Mouse (Mus musculus): ENCODE data around the gene Rai1. TPM values are rescaled to one million over a fixed set of nuclear protein-coding genes. Genes with fewer than 3 reads are reported as not detected.

Gene Rai1
- polyA plus RNA-seq, 1 experiment from 2014 or later = 23.9 TPM

DNA sequence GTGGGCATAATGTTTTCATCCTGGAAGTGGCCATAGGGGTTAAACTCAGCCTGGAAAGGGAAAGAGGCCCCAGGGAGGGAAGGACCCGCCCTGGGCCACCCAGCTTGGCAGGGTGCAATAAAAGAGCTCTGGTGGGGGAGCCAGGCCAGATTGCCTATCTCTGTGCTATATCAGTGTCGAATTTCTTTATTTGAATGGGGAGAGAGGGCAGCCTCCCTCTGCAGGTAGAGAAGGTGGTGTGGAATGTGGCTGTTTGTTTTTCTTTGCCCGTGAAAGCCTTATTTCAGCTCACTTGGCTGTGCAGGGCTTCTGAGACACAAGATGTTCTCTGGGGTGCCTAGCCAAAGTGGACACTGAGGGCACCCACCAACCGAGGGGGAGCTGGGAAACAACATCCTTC lies 8.8 kb downstream of the Rai1 start:
- H3K27ac ChIP-seq (replicated peaks; ENCODE audit: low read depth, low read length) = peak overlapping the region; percentile 97
- DNase-seq (ENCODE audit: low spot score) (peak; percentile 56), ATAC-seq (ENCODE audit: low read depth) (no peak)
- peaks cover 67% of the 10 kb centered on the region for H3K4me1 ChIP-seq (ENCODE audit: control insufficient read depth, insufficient read depth, low read length)
- H3K9ac ChIP-seq (ENCODE audit: low read depth, low read length) = peak overlapping the region; percentile 69
- H3K27me3 ChIP-seq (replicated peaks; ENCODE audit: control insufficient read depth, insufficient read depth, low read length) = no peaks in the 10 kb centered on the region
- 2% methylated on average over 4 of the region's 4 CpGs for WGBS
- peak overlapping the region; percentile 90 for H3K4me2 ChIP-seq (ENCODE audit: low read depth, low read length)
- H3K4me3 ChIP-seq (ENCODE audit: low read depth, low read length) = no peak overlapping the region
- no peaks in the 10 kb centered on the region for H3K36me3 ChIP-seq (ENCODE audit: control insufficient read depth, insufficient read depth, low read length)
- no peaks in the 10 kb centered on the region for H3K9me3 ChIP-seq (ENCODE audit: control insufficient read depth, low read length)

DNA sequence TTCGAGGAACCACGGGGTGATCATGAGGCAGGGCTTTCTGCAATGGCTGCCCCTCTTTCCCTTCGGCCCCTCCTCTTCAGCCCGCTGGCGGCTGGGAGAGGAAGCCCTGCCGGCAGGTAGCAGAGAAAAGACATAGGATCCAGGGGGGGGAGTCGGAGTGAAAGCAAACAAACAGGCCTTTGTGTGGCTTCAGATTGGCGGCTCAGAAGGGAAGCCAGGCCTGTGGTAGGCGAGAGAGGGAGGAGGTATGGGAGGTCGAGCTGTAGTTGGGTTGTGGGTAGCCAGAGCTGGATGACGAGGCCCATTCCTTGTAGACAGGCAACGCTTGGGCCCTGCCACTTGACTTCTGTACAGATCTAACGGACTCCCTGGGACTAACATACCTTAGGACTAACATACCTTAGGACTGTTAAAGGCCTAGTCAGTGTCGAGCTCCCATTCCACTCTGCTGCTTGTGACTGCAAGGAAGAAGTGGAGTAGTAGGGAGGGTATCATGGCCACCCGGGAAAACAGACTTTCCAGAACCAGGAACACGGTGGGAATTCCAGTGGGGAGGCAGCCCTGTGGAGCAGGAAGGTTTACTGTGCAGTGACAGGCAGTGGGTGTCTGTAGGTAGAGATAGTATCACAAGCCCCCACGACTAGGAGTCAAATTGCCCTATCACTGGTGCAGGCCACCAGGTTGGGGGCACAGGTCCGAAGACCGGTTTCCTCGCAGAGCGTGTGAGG lies 9.6 kb downstream of the Rai1 start:
- Histone ChIP-seq H3K27me3 (replicated peaks; ENCODE audit: control insufficient read depth, insufficient read depth, low read length) (no peaks in the 10 kb centered on the region), H3K27ac (replicated peaks; ENCODE audit: low read depth, low read length) (peak overlapping the region; percentile 97), H3K36me3 (ENCODE audit: control insufficient read depth, insufficient read depth, low read length) (no peaks in the 10 kb centered on the region), H3K4me3 (ENCODE audit: low read depth, low read length) (peak overlapping the region; percentile 51), H3K4me1 (ENCODE audit: control insufficient read depth, insufficient read depth, low read length) (peaks cover 58% of the 10 kb centered on the region), H3K9me3 (ENCODE audit: control insufficient read depth, low read length) (no peaks in the 10 kb centered on the region), H3K4me2 (ENCODE audit: low read depth, low read length) (peak overlapping the region; percentile 90), H3K9ac (ENCODE audit: low read depth, low read length) (peak overlapping the region; percentile 69)
- DNase-seq (ENCODE audit: low spot score) = peak; percentile 86
- WGBS = 2% methylated on average over 18 of the region's 21 CpGs
- ATAC-seq (ENCODE audit: low read depth) = peak; percentile 35

GRCm38 (mm10) chr11:60115024-60115538 lies 10.3 kb downstream of the Rai1 start:
- WGBS = 1% methylated on average over 9 of the region's 43 CpGs
- H3K36me3 ChIP-seq (ENCODE audit: control insufficient read depth, insufficient read depth, low read length) = no peaks in the 10 kb centered on the region
- peak overlapping the region; percentile 51 for H3K4me3 ChIP-seq (ENCODE audit: low read depth, low read length)
- peak overlapping the region; percentile 90 for H3K4me2 ChIP-seq (ENCODE audit: low read depth, low read length)
- DNase-seq (ENCODE audit: low spot score) (peak; percentile 97), ATAC-seq (ENCODE audit: low read depth) (peak; percentile 95)
- H3K27ac ChIP-seq (replicated peaks; ENCODE audit: low read depth, low read length) = peak overlapping the region; percentile 97
- no peaks in the 10 kb centered on the region for H3K9me3 ChIP-seq (ENCODE audit: control insufficient read depth, low read length)
- peaks cover 52% of the 10 kb centered on the region for H3K4me1 ChIP-seq (ENCODE audit: control insufficient read depth, insufficient read depth, low read length)
- no peaks in the 10 kb centered on the region for H3K27me3 ChIP-seq (replicated peaks; ENCODE audit: control insufficient read depth, insufficient read depth, low read length)
- H3K9ac ChIP-seq (ENCODE audit: low read depth, low read length) = peak overlapping the region; percentile 69

DNA sequence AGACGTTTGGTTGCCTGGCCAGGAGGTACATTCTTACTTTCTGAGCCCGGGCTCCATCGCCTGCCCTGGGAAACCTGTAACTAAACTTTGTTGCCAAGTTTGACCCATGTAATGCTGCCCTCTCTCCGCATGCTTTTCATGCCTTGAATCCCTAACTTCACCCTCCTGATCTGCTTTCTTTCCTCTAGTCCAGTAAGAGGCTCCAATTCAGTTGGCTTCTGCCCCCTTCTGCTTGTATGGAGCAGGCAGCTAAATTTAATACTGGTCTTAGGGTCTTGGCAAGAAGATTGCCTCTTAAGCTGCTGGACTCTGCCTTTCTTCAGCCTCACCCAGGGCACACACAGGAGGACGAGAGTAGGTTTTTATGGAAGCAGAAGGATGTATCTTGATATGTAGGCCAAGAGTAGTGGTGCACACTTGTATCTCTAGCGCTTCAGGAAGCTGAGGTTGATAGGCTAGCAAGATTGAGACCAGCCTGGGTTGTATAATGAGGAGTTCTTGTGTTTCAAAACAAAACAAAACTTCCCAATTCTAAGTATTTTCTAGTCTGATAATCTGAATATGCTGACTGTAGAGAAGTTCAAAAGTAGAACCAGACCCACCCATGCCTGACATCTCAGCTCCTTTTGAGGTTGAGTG lies 10.9 kb downstream of the Rai1 start:
- H3K4me3 ChIP-seq (ENCODE audit: low read depth, low read length) = peak overlapping the region; percentile 51
- H3K4me1 ChIP-seq (ENCODE audit: control insufficient read depth, insufficient read depth, low read length) = peaks cover 56% of the 10 kb centered on the region
- H3K9me3 ChIP-seq (ENCODE audit: control insufficient read depth, low read length) = no peaks in the 10 kb centered on the region

DNA sequence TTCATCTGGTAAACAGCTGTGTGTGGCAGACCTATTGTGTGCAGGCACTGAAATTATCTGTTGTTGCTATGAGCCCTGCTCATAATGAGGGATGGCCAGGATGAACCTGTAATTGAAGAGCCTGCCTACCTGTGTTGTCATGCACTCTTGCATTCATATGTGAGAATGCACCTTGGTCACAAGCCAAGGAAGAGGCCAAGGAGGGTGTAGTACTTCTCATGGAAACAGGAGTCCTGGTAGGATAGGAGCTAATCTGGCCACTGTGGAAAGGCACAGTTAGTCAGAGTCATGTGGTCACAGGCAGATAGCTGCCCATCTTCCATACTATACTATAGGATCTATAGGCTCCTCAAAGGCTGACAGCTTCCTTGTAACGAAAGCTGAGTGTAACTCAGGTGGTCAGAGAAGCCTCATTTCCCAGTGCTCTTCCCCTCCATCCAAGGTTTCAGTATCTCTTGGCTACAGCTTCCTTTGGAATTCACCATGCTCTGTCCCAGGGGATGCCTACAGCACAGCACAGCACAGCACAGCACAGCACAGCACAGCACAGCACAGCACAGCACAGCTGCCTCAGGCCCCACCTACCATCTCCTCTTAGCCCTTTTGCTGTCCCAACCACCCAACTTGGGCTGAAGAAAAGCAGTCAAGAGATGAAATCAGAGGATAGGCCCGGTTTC lies 15.9 kb downstream of the Rai1 start:
- H3K4me2 ChIP-seq (ENCODE audit: low read depth, low read length) = no peak overlapping the region
- DNase-seq (ENCODE audit: low spot score) (no peak), ATAC-seq (ENCODE audit: low read depth) (no peak)
- H3K27me3 ChIP-seq (replicated peaks; ENCODE audit: control insufficient read depth, insufficient read depth, low read length) = no peaks in the 10 kb centered on the region
- no peaks in the 10 kb centered on the region for H3K36me3 ChIP-seq (ENCODE audit: control insufficient read depth, insufficient read depth, low read length)
- peaks cover 15% of the 10 kb centered on the region for H3K4me1 ChIP-seq (ENCODE audit: control insufficient read depth, insufficient read depth, low read length)
- no peaks in the 10 kb centered on the region for H3K9me3 ChIP-seq (ENCODE audit: control insufficient read depth, low read length)
- H3K9ac ChIP-seq (ENCODE audit: low read depth, low read length) = no peak overlapping the region
- no peak overlapping the region for H3K4me3 ChIP-seq (ENCODE audit: low read depth, low read length)
- WGBS = 70% methylated on average over 2 of the region's 2 CpGs
- no peak overlapping the region for H3K27ac ChIP-seq (replicated peaks; ENCODE audit: low read depth, low read length)

More for the DNA sequence above, 10.9 kb downstream of the Rai1 start:
- Histone ChIP-seq H3K9ac (ENCODE audit: low read depth, low read length) (peak overlapping the region; percentile 69), H3K27ac (replicated peaks; ENCODE audit: low read depth, low read length) (peak overlapping the region; percentile 97), H3K27me3 (replicated peaks; ENCODE audit: control insufficient read depth, insufficient read depth, low read length) (no peaks in the 10 kb centered on the region), H3K36me3 (ENCODE audit: control insufficient read depth, insufficient read depth, low read length) (no peaks in the 10 kb centered on the region), H3K4me2 (ENCODE audit: low read depth, low read length) (peak overlapping the region; percentile 90)
- 26% methylated on average over 6 of the region's 6 CpGs for WGBS
- DNase-seq (ENCODE audit: low spot score) (no peak), ATAC-seq (ENCODE audit: low read depth) (no peak)

GRCm38 (mm10) chr11:60122611-60123010 lies 17.8 kb downstream of the Rai1 start:
- Histone ChIP-seq H3K27ac (replicated peaks; ENCODE audit: low read depth, low read length) (no peak overlapping the region), H3K4me2 (ENCODE audit: low read depth, low read length) (no peak overlapping the region), H3K27me3 (replicated peaks; ENCODE audit: control insufficient read depth, insufficient read depth, low read length) (no peaks in the 10 kb centered on the region), H3K9me3 (ENCODE audit: control insufficient read depth, low read length) (no peaks in the 10 kb centered on the region), H3K4me1 (ENCODE audit: control insufficient read depth, insufficient read depth, low read length) (peaks cover 22% of the 10 kb centered on the region), H3K4me3 (ENCODE audit: low read depth, low read length) (no peak overlapping the region), H3K36me3 (ENCODE audit: control insufficient read depth, insufficient read depth, low read length) (no peaks in the 10 kb centered on the region), H3K9ac (ENCODE audit: low read depth, low read length) (no peak overlapping the region)
- DNase-seq (ENCODE audit: low spot score) (no peak), ATAC-seq (ENCODE audit: low read depth) (no peak)

DNA sequence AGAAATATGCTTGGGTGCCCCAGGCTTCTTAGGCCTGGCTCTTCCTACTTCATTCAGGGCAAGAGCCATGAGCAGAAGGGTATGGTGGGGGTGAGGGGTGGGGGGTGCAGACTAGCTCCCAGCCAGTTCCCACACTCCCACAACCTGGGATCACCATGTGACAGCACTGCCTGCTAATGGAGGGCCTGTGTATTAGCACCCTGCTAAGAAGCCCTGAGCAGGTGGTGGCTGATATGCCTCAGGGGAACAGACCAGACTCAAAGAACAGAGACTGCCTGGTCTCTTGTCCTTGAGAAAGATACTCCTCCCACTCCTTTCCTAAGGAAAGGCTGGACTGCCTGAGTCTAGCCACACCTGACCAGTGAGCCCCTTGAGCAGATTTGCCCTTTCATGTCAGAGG lies 22.2 kb downstream of the Rai1 start:
- DNase-seq (ENCODE audit: low spot score) (peak; percentile 41), ATAC-seq (ENCODE audit: low read depth) (peak; percentile 57; the same call in 1 of the 2 replicates)
- H3K27ac ChIP-seq (replicated peaks; ENCODE audit: low read depth, low read length) = peak overlapping the region; percentile 49; the same call in 1 of the 2 replicates
- H3K9ac ChIP-seq (ENCODE audit: low read depth, low read length) = no peak overlapping the region
- no peaks in the 10 kb centered on the region for H3K9me3 ChIP-seq (ENCODE audit: control insufficient read depth, low read length)
- no peaks in the 10 kb centered on the region for H3K36me3 ChIP-seq (ENCODE audit: control insufficient read depth, insufficient read depth, low read length)
- peaks cover 19% of the 10 kb centered on the region for H3K4me1 ChIP-seq (ENCODE audit: control insufficient read depth, insufficient read depth, low read length)
- H3K27me3 ChIP-seq (replicated peaks; ENCODE audit: control insufficient read depth, insufficient read depth, low read length) = no peaks in the 10 kb centered on the region
- no peak overlapping the region for H3K4me3 ChIP-seq (ENCODE audit: low read depth, low read length)
- H3K4me2 ChIP-seq (ENCODE audit: low read depth, low read length) = no peak overlapping the region

DNA sequence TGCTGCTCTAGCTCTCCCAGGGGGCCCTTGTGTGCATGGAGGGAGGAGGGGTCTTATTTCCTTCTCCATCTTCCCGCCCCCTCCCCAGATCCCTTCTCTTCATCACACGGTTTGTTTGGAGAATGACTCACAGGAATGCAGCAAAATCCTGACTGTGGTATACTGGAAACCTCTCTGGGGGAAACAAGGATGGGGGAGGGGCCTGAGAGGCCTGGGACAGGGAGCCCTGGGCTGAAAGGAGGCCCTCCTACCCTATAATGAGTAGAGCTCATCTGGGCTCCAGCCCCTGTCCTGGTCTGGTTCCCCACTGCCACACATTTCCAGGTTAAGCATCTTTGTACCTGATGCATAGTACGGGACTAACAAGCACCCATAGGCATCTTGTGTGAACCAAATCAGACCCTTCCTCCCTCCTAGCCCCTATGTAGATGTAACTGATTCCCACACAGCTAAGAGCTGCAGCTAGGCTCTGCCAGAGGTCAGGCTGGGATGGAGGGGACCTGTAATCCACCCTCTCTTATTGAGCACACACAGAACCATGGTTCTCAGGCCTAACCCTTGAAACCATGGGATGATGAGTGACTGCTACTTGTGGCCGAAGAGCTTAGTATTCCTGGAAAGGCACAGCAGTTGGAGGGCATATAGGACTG lies 23.2 kb downstream of the Rai1 start:
- peaks cover 20% of the 10 kb centered on the region for H3K4me1 ChIP-seq (ENCODE audit: control insufficient read depth, insufficient read depth, low read length)
- H3K4me3 ChIP-seq (ENCODE audit: low read depth, low read length) = no peak overlapping the region
- H3K27me3 ChIP-seq (replicated peaks; ENCODE audit: control insufficient read depth, insufficient read depth, low read length) = no peaks in the 10 kb centered on the region
- DNase-seq (ENCODE audit: low spot score) (peak; percentile 46), ATAC-seq (ENCODE audit: low read depth) (peak; percentile 66)
- 32% methylated on average over 4 of the region's 4 CpGs for WGBS
- H3K9me3 ChIP-seq (ENCODE audit: control insufficient read depth, low read length) = no peaks in the 10 kb centered on the region
- H3K4me2 ChIP-seq (ENCODE audit: low read depth, low read length) = no peak overlapping the region
- no peak overlapping the region for H3K27ac ChIP-seq (replicated peaks; ENCODE audit: low read depth, low read length)
- H3K9ac ChIP-seq (ENCODE audit: low read depth, low read length) = no peak overlapping the region
- H3K36me3 ChIP-seq (ENCODE audit: control insufficient read depth, insufficient read depth, low read length) = no peaks in the 10 kb centered on the region
